Mouse (Mus musculus): ENCODE measurements around the gene Auts2.

Gene Auts2

DNA sequence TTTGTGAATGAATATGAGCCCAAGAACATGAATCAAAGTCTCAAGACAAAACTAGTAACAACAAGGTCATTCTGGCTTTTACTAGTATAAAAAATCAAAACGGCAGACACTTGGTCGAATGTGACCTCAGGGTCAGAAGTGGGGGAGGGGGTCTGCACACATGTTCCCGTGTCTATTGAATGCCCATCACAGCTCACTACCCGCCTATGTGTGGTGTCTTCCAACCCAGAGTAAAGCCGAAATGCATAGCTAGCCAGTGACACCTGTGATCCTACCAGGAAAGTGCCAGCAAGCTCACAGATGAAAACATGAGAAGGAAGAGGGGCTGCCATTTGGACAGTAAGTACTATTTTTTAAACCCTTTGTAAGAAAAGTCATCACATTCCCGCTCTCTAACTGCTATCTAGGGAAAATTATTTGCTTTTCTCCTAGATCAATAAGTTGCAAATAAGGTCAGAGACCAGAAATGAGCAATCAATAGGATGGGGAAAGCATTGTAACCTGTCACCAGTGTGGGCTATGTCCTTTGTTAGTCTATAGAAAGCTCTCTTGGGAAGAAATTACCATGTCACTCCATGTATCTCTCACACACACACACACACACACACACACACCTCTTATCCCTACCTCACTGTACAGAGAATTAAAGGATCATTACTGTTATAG lies 94.6 kb downstream of the Auts2 start:
- 79% methylated on average over 6 of the region's 6 CpGs for WGBS

GRCm38 (mm10) chr5:132445213-132445954 lies 97.8 kb downstream of the Auts2 start:
- 78% methylated on average over 4 of the region's 4 CpGs for WGBS

GRCm38 (mm10) chr5:132442948-132443347 lies 100.2 kb downstream of the Auts2 start:
- WGBS, result 92% methylated on average over 4 of the region's 4 CpGs

DNA sequence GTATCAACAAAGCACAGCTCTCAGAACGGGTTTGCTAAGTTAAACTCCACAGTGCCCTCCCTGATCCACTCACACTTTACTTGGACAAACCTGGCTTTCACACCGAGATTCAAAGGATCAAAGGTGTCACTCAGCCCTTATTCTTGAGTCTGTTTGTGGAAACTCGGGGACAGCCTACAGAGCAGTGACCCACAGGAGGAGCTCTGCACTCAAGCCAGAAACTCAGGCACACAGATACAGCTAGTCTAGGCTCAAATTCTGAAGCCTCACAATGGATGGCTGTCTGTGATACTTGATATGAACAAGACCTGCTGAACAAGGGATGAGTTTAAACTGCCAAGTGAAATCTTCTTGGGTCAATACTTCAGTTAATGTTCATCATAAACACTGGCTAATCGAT lies 104.7 kb downstream of the Auts2 start:
- 49% methylated on average over 4 of the region's 4 CpGs for WGBS

- 31% methylated on average over 8 of the region's 8 CpGs for WGBS
These were observed 105.2 kb downstream of the Auts2 start for GRCm38 (mm10) chr5:132437994-132438393.

- WGBS, result 92% methylated on average over 8 of the region's 8 CpGs
These were observed 105.7 kb downstream of the Auts2 start for GRCm38 (mm10) chr5:132437478-132437877.

GRCm38 (mm10) chr5:132436901-132437300 lies 106.2 kb downstream of the Auts2 start:
- 53% methylated on average over 1 of the region's 1 CpGs for WGBS

DNA sequence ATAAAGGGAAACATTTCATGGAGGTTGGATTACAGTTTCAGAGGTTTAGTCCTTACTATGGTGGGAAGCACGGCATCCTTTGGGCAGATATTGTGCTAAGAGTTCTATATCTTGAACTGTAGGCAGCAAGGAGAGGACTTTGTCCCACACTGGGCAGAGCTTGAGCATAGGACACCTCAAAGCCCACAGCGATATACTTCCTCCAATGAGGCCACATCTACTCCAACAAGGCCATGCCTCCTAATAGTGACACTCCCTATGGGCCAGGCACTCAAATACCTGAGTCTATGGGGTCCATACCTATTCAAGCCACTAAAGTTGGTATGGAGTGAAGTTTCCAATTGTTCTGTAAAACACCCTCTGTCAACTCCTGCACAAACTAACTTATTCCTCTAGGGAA lies 106.7 kb downstream of the Auts2 start:
- WGBS, result 94% methylated on average over 2 of the region's 2 CpGs

DNA sequence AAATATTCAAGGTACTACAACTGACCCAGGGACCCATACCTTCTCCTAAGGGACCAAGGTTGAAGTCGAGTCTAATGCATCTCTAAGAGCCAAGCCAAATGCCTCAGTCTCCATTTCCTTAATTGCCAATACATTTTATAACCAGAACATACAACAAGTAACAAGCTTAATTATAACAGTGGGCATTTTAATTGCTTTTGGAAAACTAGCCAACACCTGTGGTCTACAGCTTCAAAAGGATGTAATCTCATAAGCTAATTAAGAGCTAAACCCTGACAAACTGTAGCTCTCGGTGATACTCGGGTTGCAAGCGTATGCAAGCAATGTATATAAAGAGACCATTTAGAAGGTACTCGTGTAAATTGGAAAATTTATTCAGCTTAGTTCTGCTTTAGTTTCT lies 107.7 kb downstream of the Auts2 start:
- 86% methylated on average over 5 of the region's 5 CpGs for WGBS

- WGBS, result 84% methylated on average over 6 of the region's 6 CpGs
These were observed 109.6 kb downstream of the Auts2 start for GRCm38 (mm10) chr5:132433377-132434115.

- WGBS, result 87% methylated on average over 3 of the region's 3 CpGs
These were observed 113.8 kb downstream of the Auts2 start for GRCm38 (mm10) chr5:132429363-132429762.

DNA sequence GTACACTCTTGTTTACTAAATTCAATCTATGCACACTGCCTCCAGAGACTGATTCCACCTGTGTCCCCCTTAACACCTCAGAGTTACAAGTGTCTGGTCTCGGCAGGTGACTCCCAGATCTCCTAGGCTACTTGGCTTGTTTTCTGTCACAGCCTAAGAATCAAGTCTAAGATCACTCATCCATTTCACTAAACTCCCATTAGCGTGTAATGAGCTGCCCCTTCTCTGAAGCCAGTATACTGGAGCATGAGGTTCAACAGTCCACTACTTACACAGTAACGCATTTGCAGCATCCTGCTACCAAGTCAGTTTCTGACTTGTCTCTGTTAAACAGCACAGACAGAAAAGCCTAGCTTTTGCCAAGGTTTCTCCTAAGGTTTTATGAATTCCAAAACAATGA lies 116.8 kb downstream of the Auts2 start:
- WGBS, result 95% methylated on average over 3 of the region's 3 CpGs

DNA sequence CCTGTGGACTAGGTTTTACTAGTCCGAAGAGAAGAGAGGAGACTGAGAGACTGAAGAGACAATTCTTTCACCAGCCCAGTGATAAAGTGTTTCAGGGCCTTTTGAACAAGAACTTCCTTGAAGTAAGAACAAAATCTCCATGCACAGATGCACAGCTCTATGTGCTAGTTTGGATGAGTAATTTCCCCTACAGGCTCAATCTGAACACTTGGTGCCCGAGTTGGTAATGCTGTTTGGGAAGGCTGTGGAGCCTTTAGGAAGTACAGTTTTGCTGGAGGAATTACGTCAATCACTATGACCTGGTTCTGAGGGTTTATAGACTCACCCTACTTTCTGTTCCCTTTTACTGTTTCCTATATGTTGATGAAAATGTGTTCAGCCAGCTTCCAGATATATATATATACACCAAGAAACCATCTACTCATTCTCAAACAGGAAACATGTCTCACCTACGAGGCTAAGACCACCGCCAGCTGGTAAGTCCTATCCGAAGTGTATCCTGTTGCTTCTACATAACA lies 117.3 kb downstream of the Auts2 start:
- 59% methylated on average over 6 of the region's 6 CpGs for WGBS

DNA sequence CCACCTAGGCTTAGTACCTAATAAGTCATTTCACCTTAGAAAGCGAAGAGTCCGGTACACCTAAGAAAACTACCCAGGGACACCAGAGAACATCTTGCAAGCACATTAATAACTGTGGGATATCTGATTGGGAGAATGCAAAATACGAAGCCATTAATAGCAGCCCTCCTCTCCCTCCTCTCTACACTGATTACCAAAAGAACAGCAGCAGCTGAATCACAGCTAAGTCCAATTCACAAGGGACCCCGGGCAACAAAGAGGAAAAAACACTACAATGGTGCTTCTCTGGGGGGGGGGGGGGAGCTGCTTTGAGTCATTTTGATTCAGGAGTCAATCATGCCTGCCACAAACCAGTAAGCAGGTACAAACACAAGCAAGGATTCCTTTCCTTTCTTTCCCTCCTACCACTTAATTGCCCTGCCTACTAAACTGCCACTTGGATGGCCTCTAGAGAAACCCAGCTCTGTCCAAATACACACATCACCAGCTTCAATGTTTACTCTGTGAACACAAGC lies 132.7 kb downstream of the Auts2 start:
- 61% methylated on average over 4 of the region's 4 CpGs for WGBS

- WGBS, result 60% methylated on average over 2 of the region's 2 CpGs
These were observed 134.1 kb downstream of the Auts2 start for GRCm38 (mm10) chr5:132408892-132409575.

GRCm38 (mm10) chr5:132400556-132400955 lies 142.6 kb downstream of the Auts2 start:
- WGBS, result 72% methylated on average over 10 of the region's 10 CpGs

GRCm38 (mm10) chr5:132399486-132399885 lies 143.7 kb downstream of the Auts2 start:
- 38% methylated on average over 4 of the region's 4 CpGs for WGBS

GRCm38 (mm10) chr5:132395922-132396321 lies 147.2 kb downstream of the Auts2 start:
- 90% methylated on average over 3 of the region's 3 CpGs for WGBS

GRCm38 (mm10) chr5:132394800-132395575 lies 148.2 kb downstream of the Auts2 start:
- 75% methylated on average over 6 of the region's 6 CpGs for WGBS

DNA sequence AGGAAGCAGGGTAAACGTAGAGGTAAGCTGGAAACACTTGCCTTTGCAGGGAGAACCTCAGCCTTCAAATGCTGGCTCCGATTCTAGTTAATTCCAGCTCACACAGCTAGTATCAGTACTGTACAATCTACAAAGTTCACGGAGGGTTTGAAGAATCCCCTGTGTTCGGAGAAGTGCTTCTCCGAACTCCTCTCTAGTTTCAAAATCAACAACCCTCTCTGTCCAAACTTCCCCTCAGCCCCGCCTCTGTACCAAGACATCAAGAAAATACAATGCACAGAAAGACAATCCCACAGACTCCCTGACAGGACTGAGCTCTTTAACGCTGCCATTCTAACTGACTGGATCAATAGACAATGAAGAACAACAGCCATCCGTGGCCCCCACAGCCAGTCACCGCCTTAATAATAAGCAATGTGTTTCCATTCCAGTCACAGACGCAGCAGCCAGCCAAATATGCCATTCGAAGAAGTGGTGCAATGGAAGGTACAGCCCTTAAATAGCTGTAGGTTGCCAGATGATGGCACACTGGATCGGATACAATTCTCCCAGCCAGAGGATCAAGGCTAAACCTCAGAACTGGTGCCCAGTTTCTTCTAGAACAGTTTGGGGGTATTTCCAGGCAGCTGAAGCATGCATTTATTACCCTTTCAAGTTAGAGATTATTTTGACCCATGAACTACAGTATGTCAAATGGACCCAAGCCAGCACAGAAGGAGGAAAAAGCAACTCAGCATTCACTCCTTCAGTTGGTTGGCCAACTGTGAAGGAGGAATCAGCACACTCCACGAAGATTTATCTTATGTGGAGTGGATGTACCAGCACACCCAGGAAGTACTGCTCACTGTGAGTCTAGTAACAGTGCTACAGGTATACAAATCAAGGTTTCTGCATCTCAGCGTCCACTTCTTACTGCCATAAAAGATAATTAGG lies 151.0 kb downstream of the Auts2 start:
- 52% methylated on average over 14 of the region's 14 CpGs for WGBS
